Mouse (Mus musculus): ENCODE measurements around the gene Mical3.
"Not testable (repeated sequence)": the region's sequence is repeated elsewhere in the genome, so short reads cannot be mapped to it uniquely, and the experiment has no call there.

Gene Mical3

GRCm38 (mm10) chr6:120916972-120917881 is 213.6 kb downstream of the Mical3 start:
- DNase-seq = not testable (repeated sequence)

- peak; percentile 78 for DNase-seq
These were observed 214.5 kb downstream of the Mical3 start, which contains the start of gene Bid for GRCm38 (mm10) chr6:120916074-120916971. Gene Bid (minus strand): TSS chr6:120916853.

- no peak for DNase-seq
These were observed 215.2 kb downstream of the Mical3 start for GRCm38 (mm10) chr6:120915649-120915975.

GRCm38 (mm10) chr6:120914911-120915648 is 215.7 kb downstream of the Mical3 start:
- peak; percentile 41 for DNase-seq

GRCm38 (mm10) chr6:120914533-120914910 is 216.3 kb downstream of the Mical3 start:
- no peak for DNase-seq

- no peak for DNase-seq
These were observed 217.0 kb downstream of the Mical3 start for GRCm38 (mm10) chr6:120913783-120914182.

- DNase-seq = no peak
These were observed 217.9 kb downstream of the Mical3 start for GRCm38 (mm10) chr6:120912931-120913330.

GRCm38 (mm10) chr6:120911213-120912007 is 219.4 kb downstream of the Mical3 start:
- DNase-seq = no peak

GRCm38 (mm10) chr6:120909501-120909900 is 221.3 kb downstream of the Mical3 start:
- no peak for DNase-seq

GRCm38 (mm10) chr6:120907876-120908597 is 222.8 kb downstream of the Mical3 start:
- not testable (repeated sequence) for DNase-seq

- no peak for DNase-seq
These were observed 224.3 kb downstream of the Mical3 start for GRCm38 (mm10) chr6:120906521-120906920.

- no peak for DNase-seq
These were observed 225.7 kb downstream of the Mical3 start for GRCm38 (mm10) chr6:120905111-120905510.

- DNase-seq = no peak
These were observed 226.8 kb downstream of the Mical3 start for GRCm38 (mm10) chr6:120903961-120904360.

GRCm38 (mm10) chr6:120903450-120903912 is 227.3 kb downstream of the Mical3 start:
- no peak for DNase-seq

- DNase-seq = no peak
These were observed 228.8 kb downstream of the Mical3 start for GRCm38 (mm10) chr6:120901776-120902645.

- DNase-seq = no peak
These were observed 232.5 kb downstream of the Mical3 start for GRCm38 (mm10) chr6:120898188-120898833.

- DNase-seq = no peak
These were observed 236.3 kb downstream of the Mical3 start for GRCm38 (mm10) chr6:120894524-120894923.

- no peak for DNase-seq
These were observed 236.7 kb downstream of the Mical3 start for GRCm38 (mm10) chr6:120894089-120894488.

GRCm38 (mm10) chr6:120886696-120887095 is 244.1 kb downstream of the Mical3 start:
- DNase-seq = no peak

GRCm38 (mm10) chr6:120884436-120884835 is 246.4 kb downstream of the Mical3 start:
- no peak for DNase-seq
